Mouse (Mus musculus) C3H10T1/2 (cell line): ENCODE measurements around the gene Anxa3. TPM values are rescaled to one million over a fixed set of nuclear protein-coding genes. Genes with fewer than 3 reads are reported as not detected.

Experiments used
- polyA plus RNA-seq, 2 experiments: library from polyadenylated mRNA; unstranded; fragments of >200 nt; fragmentation: generic; extraction: Trizol; gene quantifications; one replicate each; pipeline ENCODE4 v1.2.1; 2012; ENCODE audit warnings: missing spikeins in 2 of 2

Anxa3 gene
- polyA plus RNA-seq: 100 to 1,000 TPM in 1 of 2 experiments, 10 to 100 TPM in 1; 57.5 to 126 TPM

GRCm38 (mm10) chr5:96792936-96793718 lies at the start of gene Anxa3:
Anxa3 (plus strand) TSS chr5:96793339.

Other genes with a start within 250 kb of the Anxa3 start
- gene Bmp2k, start 204.3 kb downstream of the Anxa3 start, polyA plus RNA-seq: 1 to 10 TPM in 1 of 2 experiments, under 1 TPM in 1; 0.26 to 1.3 TPM